Mouse (Mus musculus) c-Kit-positive CD71-positive TER-119-negative erythroid progenitor cells, embryonic 14.5 days (primary cell): ENCODE data around the gene Hao1.

Experiments used
- DNase-seq: peaks from one replicate; pipeline ENCODE4 v3.0.0-alpha.2; 2013; ENCODE audit warnings: low read depth

Gene Hao1

DNA sequence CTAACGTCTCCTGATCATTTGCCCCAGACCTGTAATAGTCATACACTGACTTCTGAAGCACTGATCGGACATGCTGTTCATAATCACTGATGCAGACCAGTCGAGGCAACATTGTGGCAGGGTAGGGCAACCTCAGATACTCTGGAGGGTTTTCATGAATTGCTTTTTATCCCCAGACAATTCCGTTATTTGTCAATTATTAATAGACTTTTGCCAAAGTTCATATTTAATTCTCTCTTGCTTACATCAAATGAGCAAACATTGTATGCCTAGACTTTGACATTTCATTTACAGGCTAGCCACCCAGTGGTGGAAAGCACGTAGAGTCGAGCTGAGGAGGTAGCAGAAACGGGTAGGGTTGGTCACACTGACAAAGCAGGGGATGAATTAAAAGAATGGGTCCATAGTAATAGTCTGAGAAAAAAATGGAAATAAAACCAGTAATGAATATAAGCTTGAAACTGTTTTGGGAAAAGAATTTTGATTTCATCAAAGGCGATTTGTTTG lies at the start of gene Hao1:
Gene Hao1, minus strand, starts transcription at position 148 of the 507 bp plus-strand sequence.
- DNase-seq = no peak

DNA sequence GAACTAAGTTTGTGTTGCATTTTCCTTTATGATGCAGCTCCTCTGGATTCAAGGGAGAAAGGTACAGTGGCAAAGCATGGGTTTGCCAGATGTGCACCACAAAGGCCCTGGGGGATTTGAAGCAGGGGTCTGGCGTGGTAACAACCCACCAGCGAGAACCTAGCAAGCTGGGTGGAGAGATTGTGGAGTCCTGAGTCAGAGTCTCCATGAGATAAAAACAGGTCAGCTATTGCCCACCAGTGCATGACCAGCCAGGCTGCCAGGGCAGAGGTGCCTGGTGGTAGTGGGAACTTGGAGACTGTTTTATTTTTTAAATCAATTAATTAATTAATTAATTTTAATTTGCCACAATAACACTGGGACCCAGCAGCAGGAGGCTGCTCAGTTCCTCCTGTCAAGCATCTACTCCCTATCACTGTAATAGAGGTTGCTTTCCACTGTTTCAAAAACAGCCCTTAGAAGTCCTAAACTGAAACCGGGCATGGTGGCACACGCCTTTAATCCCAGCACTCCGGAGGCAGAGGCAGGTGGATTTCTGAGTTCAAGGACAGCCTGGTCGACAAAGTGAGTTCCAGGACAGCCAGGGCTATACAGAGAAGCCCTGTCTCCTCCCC lies 37.0 kb upstream of the Hao1 start:
- DNase-seq = no peak

DNA sequence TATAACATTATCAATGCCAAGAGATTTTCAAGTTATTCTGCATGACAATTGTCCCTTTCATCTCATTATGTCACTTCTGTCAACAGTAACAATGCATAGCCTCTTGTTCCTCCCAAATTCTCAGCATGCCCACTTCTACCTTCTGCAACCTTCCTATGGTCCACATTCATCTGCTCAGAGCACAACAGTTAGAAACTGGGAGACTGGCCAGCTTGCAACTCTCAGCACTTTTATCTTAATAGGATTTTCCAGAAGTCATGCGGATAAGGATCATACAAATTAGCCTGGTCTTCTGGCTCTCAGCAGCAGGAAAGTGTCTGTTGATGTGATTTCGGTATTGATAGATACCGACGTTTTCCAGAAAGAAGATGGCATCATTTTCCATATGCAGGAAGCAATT lies 31.1 kb upstream of the Hao1 start:
- no peak for DNase-seq

DNA sequence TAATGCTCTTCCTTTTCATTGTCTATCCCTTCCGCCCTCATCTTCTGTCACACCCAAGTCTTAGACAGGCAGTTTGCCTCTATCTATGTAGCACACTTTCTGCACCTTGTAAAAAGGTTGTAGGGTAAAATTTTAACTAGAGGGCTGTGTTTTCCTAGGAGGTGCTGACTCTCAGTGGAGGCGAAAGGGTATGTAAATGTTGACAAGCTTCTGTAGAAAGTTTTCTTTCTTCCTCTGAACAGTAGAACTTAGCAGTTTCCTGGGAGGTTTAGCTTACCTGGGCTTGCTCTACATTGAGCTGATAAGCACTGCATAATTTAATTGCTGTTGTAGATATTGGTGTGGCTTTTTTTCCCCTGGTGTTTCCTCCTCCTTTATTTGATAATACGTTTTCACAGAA lies 5.3 kb upstream of the Hao1 start:
- DNase-seq = no peak

DNA sequence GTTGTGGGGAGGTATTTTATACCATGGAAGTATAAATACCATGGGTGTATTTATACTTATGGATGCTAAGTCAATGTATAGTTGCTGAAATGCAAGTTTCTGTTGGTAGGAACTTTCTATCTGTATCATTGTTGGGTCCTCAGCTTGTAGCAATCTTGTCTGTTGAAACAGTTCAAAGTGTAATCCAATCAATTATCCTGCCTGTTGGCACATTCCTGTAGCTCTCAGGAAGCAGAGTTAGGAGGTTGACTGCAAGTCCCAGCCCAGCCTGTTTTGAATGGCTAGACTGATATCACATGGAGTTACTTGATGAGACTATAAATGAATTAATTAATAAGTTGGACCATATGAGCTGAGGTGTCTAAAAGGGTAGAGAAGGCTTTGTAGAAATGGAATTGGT lies 1.8 kb downstream of the Hao1 start:
- no peak for DNase-seq

DNA sequence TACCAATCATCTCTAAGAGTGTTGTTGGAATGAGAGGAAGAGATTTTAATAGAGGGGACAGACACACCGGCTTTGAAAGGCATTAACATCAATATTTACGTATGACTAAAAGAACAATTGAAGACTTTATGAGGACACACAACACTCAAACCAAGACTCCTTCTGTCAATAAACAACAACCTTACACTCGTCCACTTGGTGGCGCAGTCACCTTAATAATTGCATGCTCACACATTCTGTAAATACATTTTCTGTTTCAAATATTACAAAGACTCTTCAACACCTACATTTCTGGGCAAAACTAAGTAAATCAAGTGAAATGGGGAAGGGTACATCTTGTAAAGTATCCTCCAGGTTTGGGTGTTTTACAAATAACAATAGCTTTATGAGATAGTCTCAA lies 4.4 kb downstream of the Hao1 start:
- DNase-seq = peak; percentile 46

DNA sequence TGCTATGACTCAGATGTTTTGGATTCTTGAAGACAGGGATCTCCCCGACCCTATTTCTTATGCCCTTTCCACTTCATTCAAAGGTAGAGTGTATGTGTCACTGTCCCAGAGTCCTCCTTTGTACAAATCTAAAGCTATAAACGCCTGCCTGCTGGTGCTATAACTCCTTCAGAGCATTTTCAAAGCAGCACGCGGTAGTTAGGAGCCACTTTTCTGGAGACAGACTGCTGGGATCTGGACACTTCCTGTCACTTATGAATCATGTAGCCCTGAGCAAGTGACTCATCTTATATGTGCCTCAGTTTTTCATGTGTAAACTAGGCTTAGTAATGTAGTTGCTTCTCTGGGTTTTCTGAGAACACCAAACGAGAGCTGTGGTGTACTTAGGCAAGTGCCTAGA lies 9.1 kb downstream of the Hao1 start:
- no peak for DNase-seq

DNA sequence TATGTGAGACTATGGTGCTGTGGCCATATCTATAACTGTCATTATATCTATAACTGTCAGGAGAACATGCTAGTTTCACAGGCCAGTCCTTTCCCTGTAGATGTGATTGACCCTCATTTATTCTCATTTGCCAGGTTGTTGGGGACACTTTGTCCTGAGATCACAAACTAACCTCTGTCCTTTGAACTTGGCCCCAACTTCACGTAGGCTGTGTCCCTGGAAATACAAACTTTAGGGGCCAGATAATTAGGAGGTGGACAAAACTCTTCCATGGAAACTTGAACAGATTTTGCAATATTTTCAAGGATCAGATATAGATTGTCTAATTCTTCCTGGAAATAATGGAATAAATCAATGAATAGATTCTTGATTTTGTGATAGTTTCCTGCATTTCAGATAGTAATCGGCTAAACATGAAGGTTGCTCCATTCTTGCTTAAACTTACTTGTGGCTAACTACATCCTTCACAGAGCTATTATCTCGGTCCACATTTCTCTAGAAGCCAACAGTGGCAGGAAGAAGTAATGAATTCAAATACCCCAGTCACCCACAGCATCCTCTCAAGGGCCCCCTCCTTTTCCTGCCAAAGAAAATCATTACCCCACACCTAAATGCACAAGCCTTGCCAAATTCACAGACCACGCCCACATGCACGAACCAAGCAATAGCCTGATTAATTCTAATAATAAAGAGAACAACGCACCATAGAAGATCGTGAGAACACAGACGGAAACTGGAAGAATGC lies 9.7 kb downstream of the Hao1 start:
- DNase-seq = no peak

DNA sequence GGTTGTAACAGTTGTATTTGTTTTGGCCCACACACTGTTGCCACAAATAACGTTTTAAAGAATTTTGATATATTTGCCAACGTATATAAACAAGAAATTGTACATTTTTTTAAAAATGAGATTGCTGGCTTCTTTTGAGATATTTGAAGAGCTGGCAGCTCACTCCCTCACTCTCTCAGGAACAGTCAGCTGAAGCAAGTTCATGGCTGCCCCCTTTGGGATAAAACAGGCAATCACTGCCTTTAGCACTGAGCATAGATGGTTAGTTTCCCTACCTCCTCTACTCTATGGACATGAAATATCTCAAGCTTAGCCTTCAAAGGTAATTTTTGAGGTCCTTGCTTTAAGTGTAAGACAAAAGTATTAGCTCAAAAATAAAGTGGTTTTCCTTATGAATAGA lies 10.7 kb downstream of the Hao1 start:
- DNase-seq = no peak

DNA sequence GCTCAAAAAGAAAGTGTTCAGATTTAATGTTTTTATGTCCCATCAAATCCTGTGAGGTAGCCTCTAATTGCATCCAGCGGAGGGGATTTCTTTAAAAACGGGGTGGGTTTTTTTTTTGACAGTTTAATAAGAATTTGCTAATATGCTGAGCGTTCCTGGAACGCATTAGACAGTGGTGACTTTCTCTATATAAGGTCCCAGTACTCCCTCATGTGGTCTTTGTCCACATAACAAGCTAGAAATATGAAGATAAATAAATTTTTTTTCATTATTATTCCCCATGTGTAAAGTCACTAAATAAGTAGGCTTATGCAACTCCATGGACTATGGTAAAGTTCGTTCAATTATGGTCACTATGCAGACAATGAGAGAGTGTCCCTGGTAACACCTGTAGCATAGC lies 13.1 kb downstream of the Hao1 start:
- DNase-seq = no peak

DNA sequence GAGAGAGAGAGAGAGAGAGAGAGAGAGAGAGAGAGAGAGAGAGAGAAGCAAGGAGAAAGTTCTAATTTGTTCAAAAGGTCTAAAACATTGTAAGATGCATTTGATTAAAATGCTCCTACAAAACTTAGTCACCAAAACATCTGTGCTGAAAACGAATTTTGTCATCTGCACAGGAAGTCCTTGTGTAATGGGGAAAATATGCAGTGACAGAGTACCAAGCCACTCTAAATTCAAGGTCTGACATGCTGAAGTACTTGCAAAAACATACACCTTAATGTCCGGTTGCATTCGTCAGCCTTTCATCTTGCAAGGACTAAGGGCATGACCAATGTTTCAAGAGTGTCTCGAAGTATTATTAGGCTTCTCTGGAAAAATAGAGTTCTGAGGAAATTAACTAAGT lies 15.7 kb downstream of the Hao1 start:
- no peak for DNase-seq

DNA sequence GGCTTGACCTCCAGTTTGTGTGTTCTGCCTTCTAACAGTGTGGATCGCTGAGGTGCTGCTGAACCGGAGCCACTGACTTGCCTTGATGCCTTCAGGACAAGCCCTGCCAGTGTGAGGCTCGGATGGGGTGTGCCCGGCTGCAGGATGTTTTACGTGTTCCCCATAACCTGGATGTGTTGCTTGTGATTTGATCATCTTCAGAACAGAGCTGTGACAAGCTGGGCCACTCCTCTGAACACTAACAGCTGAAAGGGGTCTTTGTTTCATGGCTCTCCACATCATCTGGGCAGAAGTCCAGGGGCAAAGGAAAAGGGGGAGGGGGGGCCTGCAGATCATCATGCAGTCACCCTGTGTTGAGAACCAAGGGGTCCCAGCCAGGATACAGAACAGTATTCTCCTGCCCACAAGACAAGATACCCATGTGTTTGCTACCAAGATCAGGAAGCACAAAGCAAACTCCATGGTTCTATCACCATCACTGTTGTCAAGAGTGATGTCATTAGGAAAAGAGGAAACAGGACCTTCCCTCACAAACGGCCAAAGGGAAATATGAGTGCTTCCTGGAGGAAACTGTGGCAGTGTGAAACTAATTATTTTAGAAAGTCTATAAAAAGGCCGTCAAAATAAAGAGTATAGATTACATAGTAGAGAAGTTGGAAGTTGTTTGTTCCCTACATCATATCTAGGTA lies 25.9 kb downstream of the Hao1 start:
- no peak for DNase-seq

DNA sequence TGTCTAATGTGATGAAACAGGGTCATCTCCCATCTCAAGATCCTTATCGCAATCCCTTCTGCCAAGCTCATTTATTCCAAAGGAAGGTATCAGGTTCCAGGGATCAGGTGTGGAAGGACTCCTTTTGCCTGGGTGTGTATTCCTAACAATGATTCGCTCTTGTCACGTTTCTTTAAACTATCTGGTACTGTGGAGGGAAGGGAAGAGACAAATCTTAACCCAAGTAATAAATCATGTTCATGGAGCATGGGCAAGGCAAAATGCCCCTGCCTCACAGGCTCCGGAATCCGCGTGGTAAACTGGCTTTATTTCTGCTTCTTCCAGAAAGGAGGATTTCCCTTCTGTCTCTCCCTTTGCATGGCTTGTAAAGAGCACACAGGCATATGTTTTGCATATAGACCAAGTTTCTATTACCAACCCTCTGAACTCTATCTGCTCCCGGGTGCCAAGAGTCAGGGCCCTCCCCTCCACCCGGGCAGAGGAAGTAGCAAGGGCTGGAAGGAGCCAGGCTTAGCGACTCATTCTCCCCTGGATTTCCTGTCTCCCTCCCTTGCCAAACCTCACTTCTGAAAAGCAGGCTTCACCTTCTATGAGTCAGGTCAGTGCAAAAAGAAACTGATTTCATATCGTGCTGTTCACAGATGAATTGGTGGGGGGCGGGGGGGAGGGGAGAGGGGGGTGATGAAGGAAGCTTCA lies 26.6 kb downstream of the Hao1 start:
- DNase-seq = no peak

DNA sequence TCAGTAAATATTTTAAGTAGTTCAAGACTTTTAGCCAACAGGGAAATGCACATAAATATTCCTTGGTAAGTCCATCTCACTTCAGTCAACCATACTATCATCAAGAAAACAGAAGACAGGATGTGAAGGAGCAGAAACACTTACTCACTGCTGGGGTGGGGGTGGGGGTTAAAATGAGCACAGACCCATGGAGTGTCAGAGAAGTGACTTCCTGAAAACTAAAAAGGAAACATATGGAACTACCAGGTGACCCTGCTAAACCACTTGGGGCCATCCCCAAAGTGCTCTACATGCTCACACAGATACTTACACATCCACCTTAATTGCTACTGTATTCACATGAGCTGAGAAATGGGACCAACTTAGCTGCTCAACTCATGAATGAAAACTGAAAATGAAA lies 36.1 kb downstream of the Hao1 start:
- DNase-seq = no peak

DNA sequence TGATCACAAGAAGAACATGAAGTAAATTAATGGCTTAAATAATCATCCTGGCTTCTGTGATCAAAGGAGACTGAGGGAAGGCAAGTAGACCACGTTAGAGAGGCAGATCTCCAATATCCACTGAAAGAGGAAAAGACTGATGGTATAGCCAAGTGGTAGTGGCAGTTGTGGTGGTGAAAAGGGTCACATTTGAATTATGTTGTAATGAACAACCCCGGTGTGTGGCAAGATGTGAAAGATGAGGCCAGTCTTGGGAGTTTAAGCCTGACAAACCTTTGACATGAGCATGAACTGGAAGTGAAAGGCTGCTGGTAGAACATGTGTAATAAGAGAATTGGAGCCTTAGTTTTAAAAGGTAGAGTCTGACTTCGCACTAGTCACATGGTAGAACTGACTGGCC lies 54.4 kb downstream of the Hao1 start:
- DNase-seq = no peak

DNA sequence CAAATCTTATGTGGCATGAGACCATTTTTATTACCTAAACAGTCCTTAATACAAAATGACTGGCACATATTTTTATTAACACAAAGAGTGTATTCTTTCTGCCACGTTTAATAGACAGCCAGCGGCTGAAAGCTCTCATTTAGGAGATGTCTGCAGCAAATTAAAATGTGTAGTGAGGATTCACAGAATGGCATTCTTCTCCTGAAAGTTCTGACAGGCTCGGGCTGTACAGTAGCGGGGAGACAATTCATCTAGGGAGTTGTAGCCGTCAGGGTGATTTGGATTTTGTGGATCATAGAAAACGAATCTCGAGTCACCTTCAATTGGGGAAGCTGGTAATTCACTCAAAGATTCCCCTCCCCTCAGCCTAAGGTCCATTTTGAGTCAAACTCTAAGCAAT lies 55.7 kb downstream of the Hao1 start:
- DNase-seq = no peak

DNA sequence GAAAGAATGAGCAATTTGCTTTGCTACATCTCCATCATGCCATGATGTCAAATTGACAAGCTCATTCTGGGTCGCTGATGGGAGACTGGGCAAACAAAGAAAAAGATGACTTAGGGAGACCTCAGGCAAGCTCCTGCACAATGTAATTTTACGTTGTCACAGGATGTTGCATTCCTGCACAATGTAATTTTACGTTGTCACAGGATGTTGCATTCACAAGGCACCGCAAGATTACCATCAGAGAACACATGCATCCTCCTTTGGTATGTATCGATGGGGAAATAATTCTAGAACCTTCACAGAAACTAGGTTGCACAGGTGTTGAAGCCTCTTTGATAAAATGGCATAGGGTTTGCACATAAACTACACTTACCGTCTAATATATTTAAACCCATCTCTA lies 65.5 kb downstream of the Hao1 start:
- no peak for DNase-seq

DNA sequence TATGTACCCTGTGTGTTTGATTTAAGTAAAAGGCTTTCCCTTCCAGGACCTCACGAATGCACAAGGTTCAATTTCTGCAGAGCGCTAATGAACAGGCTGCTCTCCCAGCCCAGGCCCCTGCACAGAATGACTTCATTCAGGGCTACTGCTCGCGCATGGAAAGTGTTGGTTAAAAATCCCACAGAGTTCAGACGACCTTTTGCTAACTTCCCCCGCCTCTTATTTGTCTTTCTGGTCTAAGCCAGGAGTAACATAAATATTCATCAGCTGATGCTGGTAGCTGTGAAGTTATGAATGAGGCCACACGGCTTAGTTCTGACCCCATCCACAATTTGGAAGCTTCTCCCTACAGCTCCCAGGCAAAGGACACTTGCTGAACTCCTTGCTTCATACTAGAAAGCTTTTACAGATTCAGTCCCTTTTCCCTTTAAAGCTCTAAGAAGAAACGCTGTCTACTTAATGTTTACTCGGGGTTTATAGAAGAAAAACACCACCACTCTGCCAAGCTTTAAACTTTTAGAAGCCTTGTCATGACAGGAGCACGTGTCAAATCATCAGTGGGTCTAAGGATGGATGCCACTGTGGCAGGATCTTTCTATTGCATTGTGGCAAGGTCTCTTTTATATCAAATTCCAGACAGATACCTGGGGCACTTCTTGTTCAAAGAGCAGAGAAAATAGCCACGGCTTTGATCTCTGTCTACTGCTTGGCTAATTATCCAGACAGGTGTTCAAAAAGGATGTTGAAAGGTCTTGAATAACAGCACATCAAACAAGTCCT lies 67.9 kb downstream of the Hao1 start:
- DNase-seq = no peak

DNA sequence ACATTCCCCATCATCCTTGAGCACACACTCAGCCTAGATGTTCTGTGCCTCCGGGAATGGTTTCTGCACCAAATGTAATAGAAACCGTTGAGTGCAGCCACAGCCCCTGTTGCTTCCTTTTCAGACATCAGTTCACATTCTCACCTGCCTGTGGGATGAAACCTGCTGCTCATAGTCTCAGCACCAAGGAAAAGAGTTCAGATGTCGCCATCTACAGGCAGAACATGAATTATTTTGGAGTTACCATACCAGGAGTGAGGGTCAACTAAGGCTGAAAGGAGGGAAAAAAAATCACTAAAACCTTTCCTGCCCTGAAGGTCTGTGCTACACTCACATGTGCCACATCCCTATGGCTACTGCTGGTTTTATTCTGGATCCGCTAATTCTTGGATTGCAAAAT lies 71.5 kb downstream of the Hao1 start:
- no peak for DNase-seq

DNA sequence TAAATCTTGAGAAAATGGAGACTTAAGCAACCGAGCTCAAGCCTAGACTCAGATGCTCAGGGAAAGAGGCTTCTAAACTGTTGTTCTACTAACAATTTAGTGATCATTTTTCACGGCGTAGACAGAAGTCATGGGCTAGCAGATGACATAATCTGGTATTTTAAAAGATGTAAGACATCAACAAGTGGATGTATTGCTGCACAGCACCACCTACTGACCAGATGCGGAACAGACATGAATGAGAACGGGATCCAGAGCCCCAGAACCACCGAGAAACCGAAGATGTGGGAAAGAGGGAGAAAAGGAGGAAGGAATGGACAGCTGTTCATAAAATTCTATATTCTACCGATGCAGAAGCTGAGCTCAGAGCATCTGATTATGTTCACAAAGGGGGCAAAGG lies 72.4 kb downstream of the Hao1 start:
- no peak for DNase-seq

DNA sequence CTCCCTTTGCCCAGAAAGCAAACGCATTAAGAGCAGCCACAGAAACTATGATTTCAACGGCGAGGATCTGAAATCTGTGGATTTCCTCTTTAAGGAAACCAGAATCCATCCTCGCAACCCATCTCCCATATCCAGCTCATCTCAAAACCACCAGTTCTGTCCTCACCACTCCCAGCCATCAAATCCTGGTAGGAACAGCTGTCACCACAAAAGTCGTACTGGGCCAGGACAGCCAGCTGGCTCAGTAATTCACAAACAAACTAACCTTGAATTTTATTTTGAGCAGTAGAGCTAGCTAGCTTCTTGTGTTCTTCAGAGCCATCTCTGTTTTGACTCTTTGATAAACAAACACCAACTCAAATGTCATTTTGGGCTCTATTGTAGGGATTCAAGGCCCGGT lies 73.0 kb downstream of the Hao1 start:
- no peak for DNase-seq

DNA sequence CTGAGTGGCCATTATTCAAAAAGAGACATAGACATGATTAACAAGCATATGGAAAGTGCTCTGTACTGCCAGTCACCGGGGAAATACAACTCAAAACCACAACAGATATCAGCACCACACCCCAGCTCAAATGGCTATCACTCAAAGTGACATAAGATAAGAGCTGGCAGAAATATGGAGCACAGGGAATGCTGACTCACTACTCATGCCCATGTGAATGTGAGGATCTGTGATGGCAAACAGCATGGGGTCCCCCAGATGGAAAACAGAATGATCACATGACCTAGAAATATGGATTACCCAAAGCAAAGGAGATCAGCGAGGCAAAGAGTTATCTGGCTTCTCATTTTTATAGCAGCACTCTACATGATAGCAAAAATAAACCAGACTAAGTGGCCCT lies 89.0 kb downstream of the Hao1 start:
- no peak for DNase-seq
